8 mouse cellular contexts compared by ENCODE assay signal in genomic region chr4:108620536-108620935, GRCm38 (mm10). TPM values are rescaled to one million over a fixed set of nuclear protein-coding genes. Genes with fewer than 3 reads are reported as not detected.
DNase-seq lines count a peak whose midpoint lies in the region; ATAC-seq and TF ChIP-seq lines count a peak whose summit lies in the region.

No protein-coding gene starts in this region.

- TF ChIP-seq CTCF in layer of hippocampus, adult 2 months (conservative IDR thresholded peaks at IDR 0.05): no peak

- peak overlapping the region; percentile 94 for H3K27ac ChIP-seq in layer of hippocampus, adult 2 months

- ATAC-seq in hematopoietic stem cell, adult 5-6 weeks (replicated peaks in 1 of 2; ENCODE audit: insufficient read depth in 1 of 2, low FRiP score in 2 of 2, low TSS enrichment in 1 of 2, low read depth in 1 of 2, poor library complexity in 2 of 2, severe bottlenecking in 2 of 2): peak; percentile 4 to 6; a peak in 1 of 4 replicates

- DNase-seq in layer of hippocampus, adult 2 months (ENCODE audit: low spot score in 2 of 2): no peak
- no peak for DNase-seq in layer of hippocampus, postnatal 14 days (ENCODE audit: low spot score in 2 of 2)
- DNase-seq in cerebellum, adult 9-10 months: peak; percentile 47
- peak; percentile 6 for DNase-seq in lung, postnatal 36 days
- DNase-seq in adrenal gland, postnatal 4 days (ENCODE audit: low spot score in 2 of 2): no peak
- no peak for DNase-seq in gastrocnemius, adult 8-10 months (ENCODE audit: low spot score in 2 of 2)
- DNase-seq in adrenal gland, postnatal 10 days: no peak

- peak overlapping the region; percentile 99 for H3K4me3 ChIP-seq in layer of hippocampus, adult 2 months

RNA-seq across cellular contexts. Expression of gene Cc2d1b, which starts 0.8 kb away (rescaled TPM):
- 10 to 100 TPM; 33.6 to 35.8 TPM for total RNA-seq in layer of hippocampus, adult 2 months (2021)
- 10 to 100 TPM; 33.6 to 38.5 TPM for total RNA-seq in layer of hippocampus, postnatal 14 days (2021)
- 40.4 and 46.0 TPM in 2 replicates for total RNA-seq in hematopoietic stem cell, adult 5-6 weeks (2017)
- total RNA-seq in adrenal gland, postnatal 4 days (2021): 10 to 100 TPM; 64.0 to 70.8 TPM
- 10 to 100 TPM; 17.2 to 21.1 (median 19.7) TPM for total RNA-seq in gastrocnemius, adult 8-10 months (2022)
- 10 to 100 TPM; 28.4 to 38.6 TPM for total RNA-seq in adrenal gland, postnatal 10 days (2021)

RNA-seq across cellular contexts. Expression of gene Orc1, which starts 41.3 kb away (rescaled TPM):
- total RNA-seq in layer of hippocampus, adult 2 months (2021): under 1 TPM in 1 of 2 experiments, not detected in 1; 0.15 TPM
- under 1 TPM; 0.19 to 0.53 TPM for total RNA-seq in layer of hippocampus, postnatal 14 days (2021)
- total RNA-seq in hematopoietic stem cell, adult 5-6 weeks (2017): 5.8 and 7.2 TPM in 2 replicates
- 1 to 10 TPM; 3.0 to 4.9 TPM for total RNA-seq in adrenal gland, postnatal 4 days (2021)
- not detected for total RNA-seq in gastrocnemius, adult 8-10 months (2022)
- 1 to 10 TPM; 1.7 to 2.2 TPM for total RNA-seq in adrenal gland, postnatal 10 days (2021)

RNA-seq across cellular contexts. Expression of gene Prpf38a, which starts 41.4 kb away (rescaled TPM):
- 10 to 100 TPM; 28.0 to 28.8 TPM for total RNA-seq in layer of hippocampus, adult 2 months (2021)
- total RNA-seq in layer of hippocampus, postnatal 14 days (2021): 10 to 100 TPM; 35.1 to 37.0 TPM
- total RNA-seq in hematopoietic stem cell, adult 5-6 weeks (2017): 122 and 132 TPM in 2 replicates
- 10 to 100 TPM; 47.7 to 49.8 TPM for total RNA-seq in adrenal gland, postnatal 4 days (2021)
- 10 to 100 TPM; 10.6 to 13.4 (median 12.6) TPM for total RNA-seq in gastrocnemius, adult 8-10 months (2022)
- total RNA-seq in adrenal gland, postnatal 10 days (2021): 10 to 100 TPM; 35.0 to 36.3 TPM

Comparison
In these comparisons a context has a peak if more than half of its experiments do, and no peak if none do; other contexts are left out.
1. DNase-seq: peak in cerebellum, adult 9-10 months (single experiment) and lung, postnatal 36 days (single experiment); none in layer of hippocampus, adult 2 months (0 of 2), layer of hippocampus, postnatal 14 days (0 of 2), adrenal gland, postnatal 4 days (0 of 2), gastrocnemius, adult 8-10 months (0 of 2) and adrenal gland, postnatal 10 days (single experiment).